Mouse (Mus musculus) urinary bladder, adult 18-20 months (tissue): ENCODE measurements around the gene Papola.

ENCODE experiments used
- DNase-seq, 2 experiments: peaks; one replicate each; pipeline ENCODE4 v3.0.0; 2022; ENCODE audit warnings: low spot score in 2 of 2, mixed read lengths in 2 of 2

Gene Papola

GRCm38 (mm10) chr12:105784196-105784999, at the start of gene Papola:
Gene Papola (plus strand): TSS chr12:105784694.
- peak; percentile 82 to 84 for DNase-seq

DNA sequence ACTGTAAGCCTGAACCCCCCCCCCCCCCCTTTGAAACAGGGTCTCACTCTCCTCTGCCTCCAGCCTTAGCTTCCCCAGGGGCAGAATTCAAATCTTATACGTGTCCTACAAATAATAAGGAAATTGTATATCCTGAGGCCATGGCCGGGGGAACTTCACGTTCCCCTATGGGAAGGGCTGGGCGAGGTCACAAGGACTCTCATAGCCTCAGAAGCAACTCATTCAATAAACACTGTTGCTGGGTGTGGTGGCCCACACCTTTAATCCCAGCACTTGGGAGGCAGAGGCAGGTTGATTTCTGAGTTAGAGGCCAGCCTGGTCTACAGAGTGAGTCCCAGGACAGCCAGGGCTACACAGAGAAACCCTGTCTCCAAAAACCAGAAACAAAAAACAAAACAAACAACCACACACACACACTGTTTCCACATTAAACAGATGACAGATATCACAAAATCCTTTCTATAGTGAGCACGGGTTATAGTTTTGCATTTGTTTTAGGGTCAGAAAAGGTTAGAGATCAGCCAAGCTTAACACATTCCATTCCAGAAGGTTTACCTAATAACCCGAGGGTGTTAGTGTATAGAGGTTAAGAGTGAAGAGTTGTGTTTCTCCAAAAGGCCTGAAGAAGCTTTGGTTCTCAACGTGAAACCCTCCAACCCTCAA, 49.1 kb upstream of the Papola start:
- no peak for DNase-seq

GRCm38 (mm10) chr12:105735889-105736251, 48.6 kb upstream of the Papola start:
- DNase-seq: no peak

- no peak for DNase-seq
These were observed 46.0 kb upstream of the Papola start for GRCm38 (mm10) chr12:105738316-105739096.

- DNase-seq: no peak
These were observed 44.8 kb upstream of the Papola start for GRCm38 (mm10) chr12:105739656-105740055.

GRCm38 (mm10) chr12:105748114-105748513, 36.4 kb upstream of the Papola start:
- no peak for DNase-seq

DNA sequence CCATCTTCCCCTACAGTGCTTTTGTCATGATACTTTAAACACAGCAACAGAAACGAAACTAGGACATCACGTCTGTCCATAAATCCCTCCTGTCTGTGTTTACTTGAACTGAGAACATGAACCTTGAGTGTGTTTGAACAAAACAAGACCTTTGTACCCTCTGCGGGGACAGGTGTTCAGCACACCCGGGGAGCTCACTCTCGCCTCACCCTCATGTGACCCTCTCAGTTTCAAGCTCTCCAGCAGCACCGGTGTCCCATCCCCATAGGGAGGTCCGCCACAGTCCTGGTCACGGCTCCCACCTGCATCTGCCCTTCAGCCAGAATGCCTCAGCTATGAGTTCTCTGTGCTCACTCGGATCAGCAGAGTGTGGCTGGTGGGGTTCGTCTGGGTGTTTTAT, 30.7 kb upstream of the Papola start:
- DNase-seq: no peak

DNA sequence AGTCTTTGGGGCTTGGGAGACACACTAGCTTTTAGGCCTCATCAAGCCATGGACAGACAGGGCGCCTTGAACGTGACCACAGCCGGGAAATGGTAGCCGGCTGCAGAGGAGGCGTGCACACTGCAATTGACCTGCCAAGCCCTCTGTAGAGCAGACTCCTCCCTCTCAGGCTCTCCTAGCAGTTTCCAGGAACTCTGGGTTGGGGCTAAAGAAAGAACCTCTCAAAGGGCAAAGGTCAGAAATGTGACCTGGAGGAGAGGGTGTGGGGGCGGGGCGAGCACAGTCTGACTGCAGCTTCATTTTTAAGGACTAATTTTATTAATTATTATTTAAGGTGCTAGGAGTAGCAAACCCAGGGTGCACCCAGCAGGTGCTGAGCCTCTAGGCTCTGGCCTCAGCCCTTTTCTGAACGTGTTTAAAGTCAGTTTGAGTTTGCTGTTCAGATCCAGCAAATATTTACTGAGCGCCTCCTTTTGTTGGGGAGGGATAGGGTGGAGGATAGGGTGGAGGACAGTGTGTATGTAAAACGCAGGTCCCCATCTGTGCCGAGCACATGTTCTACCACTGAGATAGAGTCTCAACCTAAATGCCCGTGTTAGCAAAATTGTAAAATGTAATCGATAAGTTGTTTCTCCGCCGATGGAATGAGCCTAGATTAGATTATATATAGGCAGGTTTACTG, 26.5 kb upstream of the Papola start:
- no peak for DNase-seq

- no peak for DNase-seq
These were observed 25.6 kb upstream of the Papola start for GRCm38 (mm10) chr12:105758911-105759310.

DNA sequence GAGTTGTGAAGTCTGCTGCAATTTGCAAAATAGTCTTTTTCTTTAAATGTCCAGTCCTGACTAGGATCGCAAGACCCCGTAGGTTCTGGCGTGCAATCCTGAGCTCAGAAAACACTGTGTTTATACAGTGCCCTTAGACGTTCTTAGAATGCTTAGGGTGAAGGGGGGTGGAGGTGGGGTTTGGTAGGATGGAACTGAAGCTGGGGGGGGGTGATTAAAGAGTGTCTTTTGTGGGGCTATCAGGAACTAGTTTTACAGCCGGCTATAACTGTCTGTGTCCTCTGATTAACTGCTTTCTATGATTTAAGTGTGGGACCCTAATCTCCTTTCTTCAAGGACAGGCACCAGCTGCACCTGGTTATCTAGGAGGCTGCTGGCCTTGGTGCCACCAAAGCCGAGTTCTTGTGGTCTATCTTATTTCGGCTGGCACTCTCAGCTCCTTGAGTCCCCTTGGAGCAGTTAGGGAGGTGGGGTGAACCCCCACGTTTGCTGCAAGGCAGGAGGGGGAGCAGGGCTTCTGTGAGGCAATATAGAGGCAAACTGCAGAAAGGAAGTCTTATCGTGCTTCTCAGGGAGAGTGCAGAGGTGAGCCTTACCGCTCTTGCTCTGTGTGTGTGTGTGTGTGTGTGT, 24.5 kb upstream of the Papola start:
- no peak for DNase-seq

- DNase-seq: peak in 1 of 2 experiments; percentile 19
These were observed 23.3 kb upstream of the Papola start for GRCm38 (mm10) chr12:105761171-105761570.

GRCm38 (mm10) chr12:105761629-105762028, 22.9 kb upstream of the Papola start:
- no peak for DNase-seq

DNA sequence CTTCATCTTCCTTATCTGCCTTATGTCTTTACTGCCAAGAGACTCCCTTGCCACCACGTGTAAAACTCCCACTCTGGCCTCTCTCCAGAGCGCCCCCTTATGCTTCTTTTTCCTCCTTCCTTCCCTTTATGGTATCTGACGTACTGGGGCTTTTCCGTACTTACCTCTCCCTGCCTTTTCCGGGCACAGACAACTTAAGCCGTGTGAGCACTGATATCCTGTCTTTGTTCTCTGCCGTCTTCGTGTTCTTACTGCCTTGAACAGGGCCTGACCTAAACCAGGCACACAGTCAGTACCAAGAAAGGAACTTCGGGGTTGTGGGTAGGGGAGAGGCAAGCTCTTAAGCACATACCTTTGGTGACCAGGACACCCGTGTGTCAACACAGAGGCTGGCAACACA, 14.8 kb upstream of the Papola start:
- no peak for DNase-seq

DNA sequence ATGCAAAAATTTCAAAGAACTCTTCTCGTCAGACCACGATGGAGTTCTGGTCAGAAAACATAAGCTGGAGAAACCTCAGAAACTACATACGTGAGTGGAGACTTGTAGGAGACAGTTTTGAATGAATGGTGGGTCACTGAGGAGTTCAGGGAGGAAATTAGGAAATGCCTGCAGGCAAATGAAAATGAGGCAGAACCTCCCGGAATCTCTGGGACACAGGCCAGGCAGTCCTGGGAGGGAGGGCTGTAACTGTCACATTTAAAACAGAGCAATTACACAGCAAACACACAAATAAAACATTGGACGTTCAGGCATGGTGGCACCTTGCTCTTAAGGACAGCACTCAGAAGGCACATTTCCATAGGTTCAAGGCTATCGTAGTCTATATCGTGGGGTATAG, 9.6 kb upstream of the Papola start:
- no peak for DNase-seq

GRCm38 (mm10) chr12:105777651-105778050, 6.8 kb upstream of the Papola start:
- DNase-seq: no peak

DNA sequence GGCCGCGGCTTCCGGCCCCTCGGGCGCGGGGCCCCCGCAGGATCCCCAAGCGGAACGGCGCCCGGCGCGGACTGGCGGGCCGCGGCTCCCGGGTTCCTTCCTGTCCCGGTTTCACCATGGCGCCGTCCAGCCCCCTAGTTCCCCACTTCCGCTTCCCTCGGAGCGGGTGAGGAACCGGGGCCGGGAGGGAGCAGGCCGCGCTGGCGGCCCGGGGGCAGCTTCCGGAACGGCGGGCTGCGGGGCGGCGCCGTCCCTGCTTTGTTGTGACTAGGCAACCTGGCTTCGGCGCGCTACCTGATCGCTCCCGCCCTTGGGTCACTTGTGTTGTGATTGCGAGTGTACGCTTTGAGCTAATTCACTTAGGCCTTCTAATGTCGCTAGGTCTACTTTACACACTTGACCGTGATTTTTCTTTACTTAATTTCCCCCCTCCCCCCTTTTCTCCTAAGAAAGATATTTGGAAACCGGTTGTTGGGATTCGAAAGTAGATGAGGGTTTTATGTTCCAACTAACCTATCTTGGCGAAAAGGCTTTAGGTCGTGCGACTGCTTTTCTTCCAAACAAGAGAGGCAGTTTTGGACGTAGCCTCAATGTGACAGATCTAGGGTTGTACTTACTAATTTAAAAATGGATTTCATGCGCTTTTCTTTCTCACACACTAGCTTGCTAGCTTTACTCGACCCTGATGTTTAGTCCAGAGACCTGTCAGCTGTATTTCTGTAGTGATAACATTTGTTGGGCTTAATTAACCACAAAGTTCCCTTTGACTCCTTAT, 693 bp downstream of the Papola start:
- DNase-seq: peak in 1 of 2 experiments; percentile 52

DNA sequence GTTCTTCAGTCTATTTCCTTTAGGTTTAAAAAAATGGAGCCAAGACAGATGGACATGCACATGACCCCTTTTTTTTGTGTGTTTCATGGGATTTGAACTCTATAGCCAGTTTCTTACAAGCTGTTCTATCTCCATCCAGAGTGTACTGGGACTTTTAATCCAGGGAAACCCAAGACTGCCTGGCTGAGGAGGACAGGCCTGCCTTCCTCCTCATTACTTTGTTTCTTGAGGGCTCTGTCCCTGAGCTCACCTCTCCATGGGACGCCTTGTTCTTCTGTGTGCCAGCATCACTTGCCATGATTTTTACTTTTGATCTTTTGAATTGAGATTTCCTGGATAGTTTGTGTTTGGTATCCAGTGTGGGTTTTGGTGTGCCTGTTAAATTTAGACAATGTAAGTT, 1.6 kb downstream of the Papola start:
- DNase-seq: no peak

DNA sequence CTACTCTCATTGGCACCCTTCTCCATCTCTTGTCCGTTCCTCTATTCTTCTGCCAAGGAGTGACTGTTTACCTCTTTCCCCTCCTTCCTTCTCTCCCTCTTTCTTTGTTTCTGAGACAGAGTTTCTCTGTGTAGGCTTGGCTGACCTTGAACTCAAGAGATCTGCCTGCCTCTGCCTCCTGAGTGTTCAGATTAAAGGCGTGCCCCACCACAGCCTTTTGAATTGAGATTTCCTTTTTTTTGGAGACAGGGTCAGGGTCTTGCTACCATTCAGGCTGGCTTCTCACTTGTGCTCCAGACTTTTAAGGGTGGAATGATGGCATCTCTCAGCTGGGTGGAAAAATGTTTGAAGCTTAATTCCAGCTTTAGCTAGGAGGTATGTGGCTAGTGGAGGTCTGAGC, 3.1 kb downstream of the Papola start:
- no peak for DNase-seq

GRCm38 (mm10) chr12:105789885-105790284, 5.4 kb downstream of the Papola start:
- no peak for DNase-seq

- DNase-seq: no peak
These were observed 10.4 kb downstream of the Papola start for GRCm38 (mm10) chr12:105794896-105795295.

GRCm38 (mm10) chr12:105798001-105798400, 13.5 kb downstream of the Papola start:
- DNase-seq: no peak
